Mouse (Mus musculus) CH12.LX (cell line): Measurements from ENCODE around the gene Sgsm2.

Source experiments
- CTCF ChIP-seq, 2 experiments: IDR thresholded peaks in 1 of 2; conservative IDR thresholded peaks in 1 of 2; 2 replicates each; pipeline ENCODE4 v1.5.1; 2011 to 2012; ENCODE audit warnings: low read depth in 2 of 2, low read length in 2 of 2, improper control_type of control experiment in 1 of 2, inconsistent platforms in 1 of 2, mild to moderate bottlenecking in 1 of 2, moderate library complexity in 1 of 2
- EP300 ChIP-seq: IDR thresholded peaks from 2 replicates; pipeline ENCODE4 v1.6.1; 2011; ENCODE audit warnings: low read length, improper control_type of control experiment
- HCFC1 ChIP-seq: IDR thresholded peaks from 2 replicates; pipeline ENCODE4 v1.6.1; 2012; ENCODE audit warnings: low read depth, mild to moderate bottlenecking, inconsistent platforms, low read length, improper control_type of control experiment
- MAZ ChIP-seq: IDR thresholded peaks from 2 replicates; pipeline ENCODE4 v1.6.1; 2012; ENCODE audit warnings: low read depth, mild to moderate bottlenecking, inconsistent platforms, low read length, improper control_type of control experiment, moderate library complexity
- MXI1 ChIP-seq: IDR thresholded peaks from 2 replicates; pipeline ENCODE4 v1.6.1; 2011; ENCODE audit warnings: mild to moderate bottlenecking, low read depth, low read length, improper control_type of control experiment
- NRF1 ChIP-seq: IDR thresholded peaks from 2 replicates; pipeline ENCODE4 v1.6.1; 2014; ENCODE audit warnings: low read depth, mild to moderate bottlenecking, inconsistent platforms, low read length, improper control_type of control experiment, moderate library complexity
- PAX5 ChIP-seq: IDR thresholded peaks from 2 replicates; pipeline ENCODE4 v1.6.1; 2012; ENCODE audit warnings: low read length, inconsistent platforms, mixed read lengths
- POLR2A ChIP-seq: IDR thresholded peaks from 2 replicates; pipeline ENCODE4 v1.6.1; 2011; ENCODE audit warnings: low read depth, mild to moderate bottlenecking, improper control_type of control experiment, low read length
- POLR2AphosphoS2 ChIP-seq: IDR thresholded peaks from 2 replicates; pipeline ENCODE4 v1.6.1; 2011; ENCODE audit warnings: low read depth, low read length, improper control_type of control experiment
- RAD21 ChIP-seq: IDR thresholded peaks from 2 replicates; pipeline ENCODE4 v1.6.1; 2011; ENCODE audit warnings: low read depth, mild to moderate bottlenecking, low read length, improper control_type of control experiment, moderate library complexity
- RCOR1 ChIP-seq: conservative IDR thresholded peaks from 2 replicates; pipeline ENCODE4 v1.6.1; 2012; ENCODE audit warnings: low read depth, mild to moderate bottlenecking, inconsistent platforms, low read length, improper control_type of control experiment
- UBTF ChIP-seq: IDR thresholded peaks from 2 replicates; pipeline ENCODE4 v1.6.1; 2012; ENCODE audit warnings: low read depth, mild to moderate bottlenecking, inconsistent platforms, low read length, improper control_type of control experiment, moderate library complexity
- USF1 ChIP-seq: IDR thresholded peaks from 2 replicates; pipeline ENCODE4 v1.6.1; 2014; ENCODE audit warnings: low read depth, mild to moderate bottlenecking, inconsistent platforms, low read length, improper control_type of control experiment

DNA sequence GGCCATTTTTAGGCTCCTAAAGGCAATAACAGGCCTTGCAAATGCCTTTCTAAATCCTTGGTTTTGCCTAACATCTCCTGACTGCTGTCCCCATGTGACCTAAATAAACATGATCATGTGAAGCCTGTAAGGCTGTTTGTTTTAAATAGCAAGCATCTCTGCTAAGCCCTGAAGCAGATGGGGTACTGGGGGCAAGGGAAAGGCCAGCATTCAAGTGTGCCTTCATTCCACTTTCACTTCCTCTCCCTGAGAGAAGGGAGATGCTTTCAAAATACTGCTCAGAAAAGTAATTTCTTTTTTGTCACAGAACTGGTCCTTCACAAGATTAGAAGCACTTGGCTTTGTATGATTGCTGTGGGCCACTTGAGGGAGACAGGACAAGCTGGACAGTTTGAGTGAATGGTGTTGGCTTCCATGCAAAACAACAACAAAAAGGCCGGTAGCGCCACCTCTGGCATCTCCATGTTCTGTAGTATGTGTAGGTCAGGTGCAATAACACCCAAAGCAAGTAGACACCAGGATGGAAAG is 68.4 kb downstream of the Sgsm2 start:
- peak; percentile 11 to 63; a peak in 2 of 4 replicates for TF ChIP-seq CTCF (conservative IDR thresholded peaks at IDR 0.05 in 1 of 2, IDR thresholded peaks at IDR 0.05 in 1 of 2; ENCODE audit: low read depth in 2 of 2, low read length in 2 of 2)
- no peak for TF ChIP-seq POLR2AphosphoS2
- TF ChIP-seq RAD21, result peak; percentile 14
- TF ChIP-seq MXI1, result 0 out of 2 replicates have a peak, but pooled peaks have one; percentile 4
- no peak for TF ChIP-seq PAX5
- no peak for TF ChIP-seq POLR2A
- no peak; the same call in 1 of the 2 replicates for TF ChIP-seq RCOR1
- no peak for TF ChIP-seq NRF1
- TF ChIP-seq MAZ, result no peak; the same call in none of the 2 replicates
- TF ChIP-seq USF1, result peak; percentile 72
- TF ChIP-seq UBTF, result no peak
- TF ChIP-seq EP300, result peak; percentile 94
- no peak for TF ChIP-seq HCFC1
